Mouse (Mus musculus) adrenal gland, adult 18-20 months (tissue): Measurements from ENCODE around the gene Olfr633. TPM values are rescaled to one million over a fixed set of nuclear protein-coding genes. Genes with fewer than 3 reads are reported as not detected.
"Not testable (repeated sequence)": the region's sequence is repeated elsewhere in the genome, so short reads cannot be mapped to it uniquely, and the experiment has no call there.

Experiments
- DNase-seq, 2 experiments: peaks; one replicate each; pipeline ENCODE4 v3.0.0; 2021 to 2022; ENCODE audit warnings: low spot score in 2 of 2
- long read RNA-seq, 2 experiments: library from polyadenylated mRNA; stranded (forward); transcript quantifications; one replicate each; pipeline ENCODE4 v2.0.0; 2021
- total RNA-seq, 2 experiments: library from RNA; stranded (reverse); gene quantifications; 1 replicate in 1 of 2; 2 replicates in 1 of 2; pipeline ENCODE4 v1.2.3; 2021

Olfr633 gene
- total RNA-seq, result not detected
- long read RNA-seq, experiment 1, result 0 reads
- long read RNA-seq, experiment 2, result 0 reads

DNA sequence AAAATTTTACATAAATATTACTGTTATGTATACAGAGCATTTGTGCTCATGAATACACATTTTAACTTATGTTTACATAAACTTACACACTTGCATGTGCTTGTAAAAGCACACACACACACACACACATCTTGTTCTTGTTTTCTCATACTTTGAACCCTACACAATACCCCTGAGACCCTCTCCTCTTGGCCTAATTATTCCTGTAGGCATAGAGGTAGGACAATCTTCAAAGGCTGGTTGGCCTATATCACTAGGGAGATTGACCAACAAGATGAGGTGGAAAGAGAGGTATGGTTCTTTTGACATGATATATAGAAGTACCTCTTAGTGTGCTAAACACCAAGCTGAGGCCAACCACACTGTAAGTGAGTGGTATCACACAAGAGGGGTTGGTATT, at the start of gene Olfr633:
Gene Olfr633 (plus strand): TSS at position 301 of the 400 bp plus-strand sequence.
- DNase-seq, result no peak

DNA sequence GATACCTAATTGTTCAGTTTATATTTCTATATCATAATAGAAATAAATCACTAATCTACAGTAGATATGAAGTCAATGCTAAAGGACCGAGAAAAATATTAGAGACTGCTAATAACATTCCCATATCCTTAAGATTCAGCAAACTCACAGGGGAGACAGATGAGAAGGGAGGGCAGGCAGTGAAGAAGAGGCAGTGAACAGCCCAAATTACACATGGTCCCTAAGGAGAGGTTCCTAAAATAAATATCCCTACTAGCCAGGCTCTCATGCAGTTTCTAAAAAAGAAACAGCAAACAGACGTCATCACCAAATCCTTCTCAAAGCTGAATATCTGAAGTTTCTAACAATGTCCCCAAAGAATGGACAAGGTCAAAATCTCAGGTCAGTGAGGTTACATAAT, 41.0 kb upstream of the Olfr633 start, which contains the start of gene Olfr65:
Gene Olfr65 (plus strand): TSS at position 301 of the 400 bp plus-strand sequence.
- no peak for DNase-seq

DNA sequence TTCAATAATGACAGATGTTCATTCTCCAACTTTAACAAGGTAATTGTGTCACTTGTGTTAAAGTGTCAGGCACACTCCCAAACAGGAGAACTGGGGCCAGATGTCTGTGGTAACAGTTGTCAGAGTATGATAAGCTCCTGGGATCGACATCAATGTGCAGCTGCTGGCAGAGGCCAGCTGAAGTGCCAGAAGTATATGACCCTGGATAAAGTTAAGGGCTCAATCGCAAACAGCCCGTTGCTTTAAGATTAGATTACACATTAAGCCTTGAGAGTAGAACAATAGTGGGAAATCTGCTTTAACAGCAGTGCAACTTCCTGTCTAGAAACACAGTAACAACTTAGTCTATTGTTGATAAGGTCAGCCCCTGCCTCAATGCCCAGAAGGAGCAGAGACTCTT, 34.2 kb upstream of the Olfr633 start:
- DNase-seq, result no peak

DNA sequence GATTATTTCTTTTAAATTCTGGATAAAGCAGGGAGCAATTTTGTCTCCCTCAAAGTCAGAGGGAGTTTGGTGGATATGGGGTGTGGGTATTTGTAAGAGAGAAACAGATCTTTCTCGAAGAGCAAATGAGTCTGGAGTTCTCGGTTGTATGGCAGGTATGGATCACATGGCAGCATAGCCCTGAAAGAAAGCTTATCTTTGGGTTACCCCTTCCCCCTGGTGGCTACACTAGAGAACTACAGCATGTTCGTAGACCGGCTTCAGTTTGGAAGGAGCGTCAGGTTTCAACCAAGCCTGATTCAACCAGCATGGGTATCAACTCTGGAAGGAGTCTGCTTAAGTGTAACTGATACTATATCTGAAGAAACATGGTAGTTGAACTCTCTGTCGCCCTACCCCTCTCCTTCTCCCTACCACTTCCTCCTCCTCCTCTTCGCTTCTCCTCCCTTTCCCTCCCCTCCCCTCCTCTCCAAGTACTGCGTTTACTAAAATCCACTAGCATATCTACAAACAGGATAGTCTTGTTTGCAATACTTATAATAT, 31.2 kb upstream of the Olfr633 start:
- no peak for DNase-seq

DNA sequence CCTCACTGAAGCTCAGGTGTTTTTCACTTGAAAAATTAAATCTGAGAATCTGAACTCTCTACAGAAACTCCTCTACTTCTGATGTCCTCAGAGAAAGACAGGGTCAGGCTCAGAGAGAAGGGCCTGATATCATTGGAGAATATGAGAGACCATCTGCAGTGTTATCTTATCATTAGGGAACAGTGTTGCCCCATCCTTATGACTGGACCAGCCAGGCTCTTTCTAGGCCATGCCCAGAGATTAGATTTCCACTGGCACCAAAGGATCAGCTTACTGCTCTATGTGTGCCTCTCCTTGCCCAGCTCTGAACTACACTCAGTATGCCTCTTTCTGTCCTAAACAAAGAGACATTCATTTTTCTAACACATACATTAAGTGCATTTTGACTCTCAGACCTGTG, 28.9 kb upstream of the Olfr633 start:
- no peak for DNase-seq

DNA sequence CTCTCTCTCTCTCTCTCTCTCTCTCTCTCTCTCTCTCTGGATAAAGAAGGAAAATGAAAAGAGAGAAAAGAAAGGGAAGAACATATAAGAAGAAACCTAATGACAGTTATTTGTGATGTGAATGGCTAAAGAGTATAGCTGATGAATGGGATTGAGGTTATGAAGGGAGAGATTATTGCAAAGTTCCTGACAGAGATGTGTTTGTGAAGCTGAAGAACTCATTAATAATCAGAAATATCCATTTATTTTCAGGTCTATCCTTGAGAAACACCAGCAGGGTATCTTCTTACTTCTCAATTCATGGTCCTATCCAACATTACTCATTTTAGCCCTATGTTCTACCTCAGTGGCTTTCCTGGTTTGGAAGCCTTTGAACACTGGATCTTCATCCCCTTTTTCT, 15.7 kb upstream of the Olfr633 start, which contains the start of gene Olfr631:
Gene Olfr631 (plus strand): TSS at position 301 of the 400 bp plus-strand sequence.
- DNase-seq, result no peak

DNA sequence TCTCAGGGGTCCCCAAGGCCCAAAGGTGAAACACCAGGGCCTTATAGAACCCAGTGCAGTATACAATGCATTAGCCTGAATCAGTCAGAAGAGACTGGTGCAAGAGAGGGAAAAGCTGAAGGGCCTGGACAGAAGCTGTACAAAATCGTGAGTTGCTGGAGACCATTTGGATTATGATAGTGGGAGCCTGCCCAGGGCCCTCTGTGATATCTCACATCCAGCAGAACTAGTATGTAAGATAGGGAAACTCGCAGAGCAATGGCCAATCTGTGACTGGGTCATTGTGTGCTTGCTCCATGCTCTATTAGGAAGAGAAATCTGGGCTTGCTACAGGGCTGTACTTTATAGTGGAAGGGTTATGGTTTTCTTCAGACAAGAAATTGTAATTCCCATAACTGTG, 10.0 kb upstream of the Olfr633 start, which contains the start of gene Olfr632:
Gene Olfr632 (plus strand): TSS at position 84 of the 400 bp plus-strand sequence.
- DNase-seq, result no peak

DNA sequence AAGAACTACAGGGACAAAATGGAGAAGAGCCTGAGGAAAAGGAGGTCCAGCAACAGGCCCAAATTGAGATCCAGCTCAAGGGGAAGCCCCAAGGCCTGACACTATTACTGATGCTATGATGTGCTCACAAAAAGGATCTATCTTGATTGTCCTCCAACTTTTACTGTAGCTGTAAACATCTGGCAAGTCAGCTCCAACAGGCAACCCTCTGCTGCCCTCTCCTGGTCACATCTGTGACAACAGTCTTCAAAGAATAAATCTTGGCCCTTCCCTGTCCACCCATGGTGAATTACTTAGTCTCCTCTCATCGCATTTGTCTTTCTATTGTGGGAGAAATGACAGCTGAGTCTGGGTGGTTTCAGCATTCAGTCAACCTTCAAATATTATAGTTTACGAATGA, 1.5 kb upstream of the Olfr633 start:
- peak; percentile 18 to 23 for DNase-seq

DNA sequence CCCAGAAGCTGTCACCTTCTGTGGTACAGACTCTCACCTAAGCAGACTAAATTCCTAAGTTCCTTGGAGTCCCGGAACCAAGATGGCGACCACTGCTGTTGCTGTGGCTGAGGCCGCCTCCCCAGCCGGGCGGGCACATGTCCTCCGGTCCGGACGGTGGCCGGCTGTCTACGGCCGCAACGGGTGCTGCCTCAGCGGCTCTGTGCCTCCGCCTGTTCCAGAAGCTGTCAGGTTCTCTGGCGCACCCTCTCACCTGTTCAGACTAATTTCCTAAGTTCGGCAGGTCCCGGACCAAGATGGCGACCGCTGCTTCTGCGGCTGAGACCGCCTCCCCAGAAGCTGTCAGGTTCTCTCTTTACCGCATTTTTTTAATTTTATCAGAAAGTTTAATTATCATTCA, 22.6 kb downstream of the Olfr633 start:
- not testable (repeated sequence) for DNase-seq

DNA sequence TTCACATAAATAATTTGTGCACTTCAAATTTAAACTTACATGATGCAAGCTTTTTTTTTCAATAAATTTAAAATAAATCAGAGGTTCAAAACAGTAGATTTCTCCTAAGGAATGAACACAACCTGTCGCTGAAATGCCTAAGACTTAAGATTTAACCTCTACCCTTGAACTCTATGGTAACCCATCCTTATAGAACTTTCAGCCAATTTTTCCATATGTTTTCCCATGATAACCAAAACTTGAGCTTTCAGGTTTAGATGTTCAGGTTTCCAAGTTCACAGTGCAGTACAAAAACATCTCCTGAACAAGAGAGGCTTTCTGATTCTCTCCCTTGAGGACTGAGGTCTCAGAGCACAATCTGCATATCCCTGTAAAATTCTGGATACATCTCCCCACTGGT, 26.6 kb downstream of the Olfr633 start, which contains the start of gene Olfr635:
Gene Olfr635 (plus strand): TSS at position 301 of the 400 bp plus-strand sequence.
- DNase-seq, result no peak

DNA sequence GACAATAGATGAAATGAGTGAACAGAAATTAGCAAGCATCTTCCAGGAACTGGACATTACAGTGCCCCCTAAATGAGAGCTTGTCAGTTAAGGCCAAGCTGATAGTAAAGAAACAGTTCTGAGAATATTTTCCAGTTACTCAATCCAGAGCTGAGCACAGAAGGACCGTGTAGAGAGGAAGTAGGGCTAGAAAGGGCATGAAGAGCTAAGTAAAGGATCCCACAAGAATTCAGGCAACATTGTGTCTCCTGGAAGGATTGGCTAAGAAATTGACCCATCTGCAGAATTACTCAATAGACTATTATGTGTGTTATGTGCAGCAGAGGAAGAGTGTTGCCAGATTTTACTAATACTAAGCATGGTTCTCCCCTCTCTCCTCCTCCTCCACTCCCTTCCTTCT, 27.5 kb downstream of the Olfr633 start:
- no peak for DNase-seq

DNA sequence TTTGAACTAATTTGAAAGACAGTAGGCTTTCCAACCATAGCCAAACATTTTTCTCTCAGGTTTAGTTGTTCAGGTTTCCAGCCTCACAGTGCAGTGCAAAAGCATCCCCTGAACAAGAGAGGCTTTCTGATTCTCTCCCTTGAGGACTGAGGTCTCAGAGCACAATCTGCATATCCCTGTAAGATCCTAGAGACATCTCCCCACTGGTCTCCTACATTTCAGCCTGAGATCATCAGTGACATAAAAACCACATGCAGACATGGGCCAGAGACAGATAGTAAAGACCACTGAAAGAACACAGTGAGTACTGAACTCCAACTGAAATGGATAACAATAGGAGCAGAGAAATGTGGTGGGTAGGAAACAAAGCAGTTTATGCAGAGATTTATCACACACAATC, 54.2 kb downstream of the Olfr633 start, which contains the start of gene Olfr638:
Gene Olfr638 (plus strand): TSS at position 301 of the 400 bp plus-strand sequence.
- no peak for DNase-seq

Other genes starting within 250 kb of the Olfr633 start
- gene Olfr243, start 229.8 kb upstream of the Olfr633 start, total RNA-seq, result not detected
- not detected for gene Olfr628, start 214.1 kb upstream of the Olfr633 start, total RNA-seq
- gene Olfr629, start 199.5 kb upstream of the Olfr633 start, total RNA-seq, result not detected
- not detected for gene Olfr630, start 187.1 kb upstream of the Olfr633 start, total RNA-seq
- not detected for gene Olfr69, start 172.8 kb upstream of the Olfr633 start, total RNA-seq
- gene Olfr68, start 164.7 kb upstream of the Olfr633 start, total RNA-seq, result not detected
- gene Olfr67, start 152.6 kb upstream of the Olfr633 start, total RNA-seq, result not detected
- 100 to 1,000 TPM; 185 to 588 TPM for gene Hbb-bt, start 130.4 kb upstream of the Olfr633 start, total RNA-seq
- 1,000 to 10,000 TPM; 1,754 to 4,577 TPM for gene Hbb-bs, start 116.3 kb upstream of the Olfr633 start, total RNA-seq
- not detected for gene Hbb-bh2, start 103.9 kb upstream of the Olfr633 start, total RNA-seq
- not detected for gene Hbb-bh1, start 101.3 kb upstream of the Olfr633 start, total RNA-seq
- not detected for gene Hbb-y, start 91.2 kb upstream of the Olfr633 start, total RNA-seq
- gene Olfr66, start 58.2 kb upstream of the Olfr633 start, total RNA-seq, result not detected
- not detected for gene Olfr64, start 50.0 kb upstream of the Olfr633 start, total RNA-seq
- not detected for gene Olfr65, start 41.0 kb upstream of the Olfr633 start, total RNA-seq
- gene Olfr631, start 15.6 kb upstream of the Olfr633 start, total RNA-seq, result not detected
- gene Olfr632, start 10.1 kb upstream of the Olfr633 start, total RNA-seq, result not detected
- under 1 TPM in 1 of 2 experiments, not detected in 1; 0.03 TPM for gene Olfr635, start 26.7 kb downstream of the Olfr633 start, total RNA-seq
- gene Olfr638, start 54.3 kb downstream of the Olfr633 start, total RNA-seq, result not detected
- under 1 TPM in 1 of 2 experiments, not detected in 1; 0.10 TPM for gene Olfr639, start 72.9 kb downstream of the Olfr633 start, total RNA-seq
- gene Olfr640, start 81.1 kb downstream of the Olfr633 start, total RNA-seq, result not detected
- not detected for gene Olfr641, start 91.0 kb downstream of the Olfr633 start, total RNA-seq
- not detected for gene Olfr642, start 108.2 kb downstream of the Olfr633 start, total RNA-seq
- gene 4930516K23Rik, start 117.0 kb downstream of the Olfr633 start, total RNA-seq, result not detected
- gene Olfr644, start 127.4 kb downstream of the Olfr633 start, total RNA-seq, result not detected
- not detected for gene Olfr645, start 141.0 kb downstream of the Olfr633 start, total RNA-seq
- not detected for gene Olfr646, start 160.4 kb downstream of the Olfr633 start, total RNA-seq
- gene Ubqln5, start 185.4 kb downstream of the Olfr633 start, total RNA-seq, result not detected
- gene Olfr643, start 193.0 kb downstream of the Olfr633 start, total RNA-seq, result not detected
- not detected for gene Ubqln3, start 198.8 kb downstream of the Olfr633 start, total RNA-seq
- gene Ubqlnl, start 206.1 kb downstream of the Olfr633 start, total RNA-seq, result not detected
- not detected for gene Olfm5, start 220.4 kb downstream of the Olfr633 start, total RNA-seq
- gene Olfr648, start 239.0 kb downstream of the Olfr633 start, total RNA-seq, result not detected